Mouse (Mus musculus): Measurements from ENCODE around the gene Nrip1. TPM values are rescaled to one million over a fixed set of nuclear protein-coding genes. Genes with fewer than 3 reads are reported as not detected.

Gene Nrip1
- total RNA-seq, 1 experiment = 11.8 TPM

- DNase-seq (ENCODE audit: low read depth, low spot score) = no peak
- peaks cover 5% of the 10 kb centered on the region; the same call in 1 of the 2 replicates for H3K36me3 ChIP-seq (ENCODE audit: control insufficient read depth, insufficient read depth, low read length, poor library complexity, severe bottlenecking)
- H3K4me1 ChIP-seq (ENCODE audit: control insufficient read depth in 2 of 2, insufficient read depth in 2 of 2, low read length in 2 of 2, poor library complexity in 1 of 2) = peaks cover 3 to 6% of the 10 kb centered on the region in 2 experiments; a peak in 1 of 4 replicates
- H3K4me3 ChIP-seq (ENCODE audit: insufficient read depth in 1 of 2, low read depth in 1 of 2, low read length in 2 of 2, poor library complexity in 1 of 2, severe bottlenecking in 1 of 2) = no peak overlapping the region; a peak in 1 of 4 replicates
- no peak overlapping the region for H3K9ac ChIP-seq (ENCODE audit: insufficient read depth, low read depth, low read length, poor library complexity, severe bottlenecking)
- H3K27ac ChIP-seq (ENCODE audit: insufficient read depth, low read depth, low read length, poor library complexity, severe bottlenecking) = no peak overlapping the region
- in situ Hi-C loops (cut with MboI; ENCODE audit: low sequenced_read_pairs in 2 of 2, unreplicated experiment in 2 of 2) = no loop called here
- TF ChIP-seq ZNF384 (IDR thresholded peaks at IDR 0.05; ENCODE audit: low read depth, low read length) (no peak), ZC3H11A (IDR thresholded peaks at IDR 0.05; ENCODE audit: borderline replicate concordance, low read depth, low read length) (no peak), CHD2 (IDR thresholded peaks at IDR 0.05; ENCODE audit: low read depth, low read length) (no peak), MAFK (IDR thresholded peaks at IDR 0.05; ENCODE audit: insufficient read depth, low read depth, low read length) (no peak)
- H3K9me3 ChIP-seq (ENCODE audit: control insufficient read depth, insufficient read depth, low read depth, low read length) = no peaks in the 10 kb centered on the region
Measured at GRCm38 (mm10) chr16:76291366-76291765, 82.3 kb downstream of the Nrip1 start.

GRCm38 (mm10) chr16:76289495-76289894, 84.1 kb downstream of the Nrip1 start:
- in situ Hi-C loops (cut with MboI; ENCODE audit: low sequenced_read_pairs in 2 of 2, unreplicated experiment in 2 of 2) = no loop called here
- Histone ChIP-seq H3K27ac (ENCODE audit: insufficient read depth, low read depth, low read length, poor library complexity, severe bottlenecking) (no peak overlapping the region), H3K36me3 (ENCODE audit: control insufficient read depth, insufficient read depth, low read length, poor library complexity, severe bottlenecking) (peaks cover 5% of the 10 kb centered on the region; the same call in 1 of the 2 replicates), H3K4me3 (ENCODE audit: insufficient read depth in 1 of 2, low read depth in 1 of 2, low read length in 2 of 2, poor library complexity in 1 of 2, severe bottlenecking in 1 of 2) (no peak overlapping the region), H3K9ac (ENCODE audit: insufficient read depth, low read depth, low read length, poor library complexity, severe bottlenecking) (no peak overlapping the region), H3K4me1 (ENCODE audit: control insufficient read depth in 2 of 2, insufficient read depth in 2 of 2, low read length in 2 of 2, poor library complexity in 1 of 2) (peaks cover 3 to 6% of the 10 kb centered on the region in 2 experiments; a peak in 1 of 4 replicates), H3K9me3 (ENCODE audit: control insufficient read depth, insufficient read depth, low read depth, low read length) (no peaks in the 10 kb centered on the region)
- no peak for DNase-seq (ENCODE audit: low read depth, low spot score)
- TF ChIP-seq CHD2 (IDR thresholded peaks at IDR 0.05; ENCODE audit: low read depth, low read length) = no peak
- TF ChIP-seq HCFC1 (IDR thresholded peaks at IDR 0.05; ENCODE audit: borderline replicate concordance, insufficient read depth, low read length) = no peak
- TF ChIP-seq ZC3H11A (IDR thresholded peaks at IDR 0.05; ENCODE audit: borderline replicate concordance, low read depth, low read length) = no peak
- TF ChIP-seq ZNF384 (IDR thresholded peaks at IDR 0.05; ENCODE audit: low read depth, low read length) = no peak
- no peak for TF ChIP-seq MAFK (IDR thresholded peaks at IDR 0.05; ENCODE audit: insufficient read depth, low read depth, low read length)

- Histone ChIP-seq H3K4me1 (ENCODE audit: control insufficient read depth in 2 of 2, insufficient read depth in 2 of 2, low read length in 2 of 2, poor library complexity in 1 of 2) (no peaks in the 10 kb centered on the region), H3K4me3 (ENCODE audit: insufficient read depth in 1 of 2, low read depth in 1 of 2, low read length in 2 of 2, poor library complexity in 1 of 2, severe bottlenecking in 1 of 2) (no peak overlapping the region), H3K9me3 (ENCODE audit: control insufficient read depth, insufficient read depth, low read depth, low read length) (no peaks in the 10 kb centered on the region), H3K9ac (ENCODE audit: insufficient read depth, low read depth, low read length, poor library complexity, severe bottlenecking) (no peak overlapping the region), H3K27ac (ENCODE audit: insufficient read depth, low read depth, low read length, poor library complexity, severe bottlenecking) (no peak overlapping the region), H3K36me3 (ENCODE audit: control insufficient read depth, insufficient read depth, low read length, poor library complexity, severe bottlenecking) (no peaks in the 10 kb centered on the region)
- DNase-seq (ENCODE audit: low read depth, low spot score) = no peak
- in situ Hi-C loops (cut with MboI; ENCODE audit: low sequenced_read_pairs in 2 of 2, unreplicated experiment in 2 of 2) = no loop called here
- TF ChIP-seq ZNF384 (IDR thresholded peaks at IDR 0.05; ENCODE audit: low read depth, low read length) (no peak), HCFC1 (IDR thresholded peaks at IDR 0.05; ENCODE audit: borderline replicate concordance, insufficient read depth, low read length) (no peak), ZC3H11A (IDR thresholded peaks at IDR 0.05; ENCODE audit: borderline replicate concordance, low read depth, low read length) (no peak), MAFK (IDR thresholded peaks at IDR 0.05; ENCODE audit: insufficient read depth, low read depth, low read length) (no peak), CHD2 (IDR thresholded peaks at IDR 0.05; ENCODE audit: low read depth, low read length) (no peak)
Measured at GRCm38 (mm10) chr16:76283796-76284195, 89.8 kb downstream of the Nrip1 start.

- no peak for DNase-seq (ENCODE audit: low read depth, low spot score)
- in situ Hi-C loops (cut with MboI; ENCODE audit: low sequenced_read_pairs in 2 of 2, unreplicated experiment in 2 of 2) = no loop called here
- TF ChIP-seq CHD2 (IDR thresholded peaks at IDR 0.05; ENCODE audit: low read depth, low read length) (no peak), ZC3H11A (IDR thresholded peaks at IDR 0.05; ENCODE audit: borderline replicate concordance, low read depth, low read length) (no peak), HCFC1 (IDR thresholded peaks at IDR 0.05; ENCODE audit: borderline replicate concordance, insufficient read depth, low read length) (no peak), MAFK (IDR thresholded peaks at IDR 0.05; ENCODE audit: insufficient read depth, low read depth, low read length) (no peak), ZNF384 (IDR thresholded peaks at IDR 0.05; ENCODE audit: low read depth, low read length) (no peak)
- no peaks in the 10 kb centered on the region for H3K9me3 ChIP-seq (ENCODE audit: control insufficient read depth, insufficient read depth, low read depth, low read length)
- H3K9ac ChIP-seq (ENCODE audit: insufficient read depth, low read depth, low read length, poor library complexity, severe bottlenecking) = no peak overlapping the region
- H3K4me1 ChIP-seq (ENCODE audit: control insufficient read depth in 2 of 2, insufficient read depth in 2 of 2, low read length in 2 of 2, poor library complexity in 1 of 2) = no peaks in the 10 kb centered on the region
- no peak overlapping the region for H3K4me3 ChIP-seq (ENCODE audit: insufficient read depth in 1 of 2, low read depth in 1 of 2, low read length in 2 of 2, poor library complexity in 1 of 2, severe bottlenecking in 1 of 2)
- no peak overlapping the region for H3K27ac ChIP-seq (ENCODE audit: insufficient read depth, low read depth, low read length, poor library complexity, severe bottlenecking)
- H3K36me3 ChIP-seq (ENCODE audit: control insufficient read depth, insufficient read depth, low read length, poor library complexity, severe bottlenecking) = no peaks in the 10 kb centered on the region
Measured at GRCm38 (mm10) chr16:76281850-76282249, 91.8 kb downstream of the Nrip1 start.

- DNase-seq (ENCODE audit: low read depth, low spot score) = no peak
- Histone ChIP-seq H3K36me3 (ENCODE audit: control insufficient read depth, insufficient read depth, low read length, poor library complexity, severe bottlenecking) (no peaks in the 10 kb centered on the region), H3K4me3 (ENCODE audit: insufficient read depth in 1 of 2, low read depth in 1 of 2, low read length in 2 of 2, poor library complexity in 1 of 2, severe bottlenecking in 1 of 2) (no peak overlapping the region), H3K9ac (ENCODE audit: insufficient read depth, low read depth, low read length, poor library complexity, severe bottlenecking) (no peak overlapping the region), H3K9me3 (ENCODE audit: control insufficient read depth, insufficient read depth, low read depth, low read length) (no peaks in the 10 kb centered on the region), H3K4me1 (ENCODE audit: control insufficient read depth in 2 of 2, insufficient read depth in 2 of 2, low read length in 2 of 2, poor library complexity in 1 of 2) (no peaks in the 10 kb centered on the region), H3K27ac (ENCODE audit: insufficient read depth, low read depth, low read length, poor library complexity, severe bottlenecking) (no peak overlapping the region)
- TF ChIP-seq ZNF384 (IDR thresholded peaks at IDR 0.05; ENCODE audit: low read depth, low read length) = no peak
- TF ChIP-seq MAFK (IDR thresholded peaks at IDR 0.05; ENCODE audit: insufficient read depth, low read depth, low read length) = no peak
- in situ Hi-C loops (cut with MboI; ENCODE audit: low sequenced_read_pairs in 2 of 2, unreplicated experiment in 2 of 2) = no loop called here
Measured at GRCm38 (mm10) chr16:76280365-76280764, 93.3 kb downstream of the Nrip1 start.
